Mouse (Mus musculus) brown adipose tissue, adult 24 weeks (tissue): ENCODE measurements around the gene Kcnc4. TPM values are rescaled to one million over a fixed set of nuclear protein-coding genes. Genes with fewer than 3 reads are reported as not detected.

Experiments
- H3K27ac ChIP-seq: fragments of 200-500 bp; replicated peaks from 2 replicates; pipeline ENCODE4 v1.5.1; 2012; ENCODE audit warnings: low read depth, mild to moderate bottlenecking, low read length
- H3K4me1 ChIP-seq: fragments of 200-500 bp; 2 replicates; pipeline ENCODE4 v1.6.1; 2012; ENCODE audit warnings: low read length, mixed read lengths; ENCODE audit not compliant: control insufficient read depth, insufficient read depth, insufficient read length
- H3K4me3 ChIP-seq: fragments of 200-500 bp; 2 replicates; pipeline ENCODE4 v1.5.1; 2012; ENCODE audit warnings: low read depth, mild to moderate bottlenecking, low read length, moderate library complexity; ENCODE audit not compliant: insufficient read depth
- polyA plus RNA-seq: library from polyadenylated mRNA; stranded (reverse); fragments of >200 nt; gene quantifications from 2 replicates; pipeline ENCODE4 v1.2.4, GENCODE M21; 2012; ENCODE audit not compliant: missing spikeins, insufficient read depth, insufficient read length

Kcnc4 gene
- polyA plus RNA-seq, 1 experiment = 0.48 TPM

GRCm38 (mm10) chr3:107433614-107434013 is 25.7 kb downstream of the Kcnc4 start:
- no peak overlapping the region for H3K4me3 ChIP-seq
- 0 out of 2 replicates have a peak, but pooled peaks cover 3% of the 10 kb centered on the region for H3K4me1 ChIP-seq
- no peak overlapping the region for H3K27ac ChIP-seq

- H3K4me3 ChIP-seq = no peak overlapping the region
- no peak overlapping the region for H3K27ac ChIP-seq
- H3K4me1 ChIP-seq = no peaks in the 10 kb centered on the region
Observed at GRCm38 (mm10) chr3:107431268-107431667, 28.1 kb downstream of the Kcnc4 start.

GRCm38 (mm10) chr3:107424258-107425041 is 34.9 kb downstream of the Kcnc4 start:
- no peak overlapping the region for H3K27ac ChIP-seq
- H3K4me1 ChIP-seq = no peaks in the 10 kb centered on the region
- no peak overlapping the region for H3K4me3 ChIP-seq

- Histone ChIP-seq H3K27ac (no peak overlapping the region), H3K4me1 (no peaks in the 10 kb centered on the region)
Observed at GRCm38 (mm10) chr3:107420156-107420555, 39.2 kb downstream of the Kcnc4 start.

GRCm38 (mm10) chr3:107417287-107417644 is 42.1 kb downstream of the Kcnc4 start:
- no peak overlapping the region for H3K27ac ChIP-seq
- no peak overlapping the region for H3K4me3 ChIP-seq
- H3K4me1 ChIP-seq = no peaks in the 10 kb centered on the region

More at GRCm38 (mm10) chr3:107420156-107420555, 39.2 kb downstream of the Kcnc4 start:
- H3K4me3 ChIP-seq = no peak overlapping the region

GRCm38 (mm10) chr3:107416541-107417286 is 42.6 kb downstream of the Kcnc4 start:
- no peaks in the 10 kb centered on the region for H3K4me1 ChIP-seq
- H3K27ac ChIP-seq = no peak overlapping the region
- H3K4me3 ChIP-seq = no peak overlapping the region

GRCm38 (mm10) chr3:107413093-107413492 is 46.3 kb downstream of the Kcnc4 start:
- Histone ChIP-seq H3K27ac (no peak overlapping the region), H3K4me1 (no peaks in the 10 kb centered on the region), H3K4me3 (no peak overlapping the region)

- Histone ChIP-seq H3K4me1 (no peaks in the 10 kb centered on the region), H3K27ac (no peak overlapping the region), H3K4me3 (no peak overlapping the region)
Observed at GRCm38 (mm10) chr3:107412509-107412908, 46.8 kb downstream of the Kcnc4 start.

GRCm38 (mm10) chr3:107411669-107412068 is 47.7 kb downstream of the Kcnc4 start:
- H3K27ac ChIP-seq = no peak overlapping the region
- no peak overlapping the region for H3K4me3 ChIP-seq
- no peaks in the 10 kb centered on the region for H3K4me1 ChIP-seq

GRCm38 (mm10) chr3:107401401-107401800 is 58.0 kb downstream of the Kcnc4 start:
- Histone ChIP-seq H3K4me3 (no peak overlapping the region), H3K27ac (no peak overlapping the region), H3K4me1 (no peaks in the 10 kb centered on the region)

GRCm38 (mm10) chr3:107399991-107400640 is 59.2 kb downstream of the Kcnc4 start:
- H3K4me1 ChIP-seq = no peaks in the 10 kb centered on the region
- no peak overlapping the region for H3K4me3 ChIP-seq
- H3K27ac ChIP-seq = no peak overlapping the region

- H3K27ac ChIP-seq = no peak overlapping the region
- no peak overlapping the region for H3K4me3 ChIP-seq
- no peaks in the 10 kb centered on the region for H3K4me1 ChIP-seq
Observed at GRCm38 (mm10) chr3:107391198-107391597, 68.2 kb downstream of the Kcnc4 start.

Other genes starting within 250 kb of the Kcnc4 start
- gene Cym, start 237.8 kb downstream of the Kcnc4 start, polyA plus RNA-seq = not detected in 2 replicates
- gene A630076J17Rik, start 228.9 kb downstream of the Kcnc4 start, polyA plus RNA-seq = not detected in 2 replicates
- not detected in 2 replicates for gene Prok1, start 219.8 kb downstream of the Kcnc4 start, polyA plus RNA-seq
- 146 and 167 TPM in 2 replicates for gene Lamtor5, start 180.7 kb downstream of the Kcnc4 start, polyA plus RNA-seq
- 0.83 TPM in 1 of 2 replicates, not detected in the other for gene Slc16a4, start 168.3 kb downstream of the Kcnc4 start, polyA plus RNA-seq
- 7.2 and 8.9 TPM in 2 replicates for gene Rbm15, start 125.9 kb downstream of the Kcnc4 start, polyA plus RNA-seq
- 1.0 TPM in 1 of 2 replicates, not detected in the other for gene Slc6a17, start 58.5 kb upstream of the Kcnc4 start, polyA plus RNA-seq
- gene Ubl4b, start 95.5 kb upstream of the Kcnc4 start, polyA plus RNA-seq = not detected in 2 replicates
- not detected in 2 replicates for gene Alx3, start 135.5 kb upstream of the Kcnc4 start, polyA plus RNA-seq
- gene Gm10961, start 171.8 kb upstream of the Kcnc4 start, polyA plus RNA-seq = not detected in 2 replicates
- 21.9 and 27.7 TPM in 2 replicates for gene Strip1, start 172.1 kb upstream of the Kcnc4 start, polyA plus RNA-seq
- gene Ahcyl1, start 237.0 kb upstream of the Kcnc4 start, polyA plus RNA-seq = 510 and 528 TPM in 2 replicates